Mouse (Mus musculus) lung, postnatal 0 days (tissue): ENCODE data around the gene Prrt1.

Experiments used
- CTCF ChIP-seq: IDR thresholded peaks from 2 replicates; pipeline ENCODE4 v1.5.1; 2016; ENCODE audit warnings: antibody characterized with exemption, mild to moderate bottlenecking
- EP300 ChIP-seq: IDR thresholded peaks from 2 replicates; pipeline ENCODE4 v1.6.1; 2016; ENCODE audit warnings: antibody characterized with exemption, mild to moderate bottlenecking, control low read depth

- TF ChIP-seq CTCF (no peak), EP300 (no peak)
Measured at GRCm38 (mm10) chr17:34621006-34621405, 8.3 kb upstream of the Prrt1 start.
